Mouse (Mus musculus) limb, embryonic 11.5 days (tissue): ENCODE results near the gene Hsdl2. TPM values are rescaled to one million over a fixed set of nuclear protein-coding genes. Genes with fewer than 3 reads are reported as not detected.
A peak's percentile ranks its signal among the peaks of the same experiment; 100 is the strongest.
"Not testable (repeated sequence)": the region's sequence is repeated elsewhere in the genome, so short reads cannot be mapped to it uniquely, and the experiment has no call there.

ENCODE experiments used
- ATAC-seq: fragments of 200-750 bp; cut with Nextera tagmentation; 2 replicates; pipeline ENCODE4 v1.8.0; 2017; ENCODE audit warnings: low read depth; ENCODE audit not compliant: insufficient number of reproducible peaks, low FRiP score, low TSS enrichment
- DNase-seq: peaks from one replicate; pipeline ENCODE4 v3.0.0-alpha.2; 2015; ENCODE audit warnings: low spot score
- H3K27ac ChIP-seq: fragments of 300-500 bp; sonication (generic); replicated peaks from 2 replicates; pipeline ENCODE4 v1.5.1; 2014; ENCODE audit warnings: low read depth, mild to moderate bottlenecking, low read length
- H3K27me3 ChIP-seq: fragments of 300-500 bp; sonication (generic); 2 replicates; pipeline ENCODE4 v1.6.1; 2014; ENCODE audit warnings: mild to moderate bottlenecking, low read length, mixed read lengths; ENCODE audit not compliant: control insufficient read depth, insufficient read depth
- H3K36me3 ChIP-seq: fragments of 300-500 bp; sonication (generic); 2 replicates; pipeline ENCODE4 v1.6.1; 2014; ENCODE audit warnings: mild to moderate bottlenecking, low read length, moderate library complexity, mixed read lengths; ENCODE audit not compliant: control insufficient read depth, insufficient read depth
- H3K4me1 ChIP-seq: fragments of 300-500 bp; sonication (generic); 2 replicates; pipeline ENCODE4 v1.6.1; 2014; ENCODE audit warnings: low read length, mixed read lengths; ENCODE audit not compliant: control insufficient read depth, insufficient read depth
- H3K4me2 ChIP-seq: fragments of 300-500 bp; sonication (generic); 2 replicates; pipeline ENCODE4 v1.6.1; 2014; ENCODE audit warnings: low read depth, mild to moderate bottlenecking, moderate library complexity; ENCODE audit not compliant: severe bottlenecking
- H3K4me3 ChIP-seq: fragments of 300-500 bp; sonication (generic); 2 replicates; pipeline ENCODE4 v1.5.1; 2014; ENCODE audit warnings: low read depth, low read length
- H3K9ac ChIP-seq: fragments of 300-500 bp; sonication (generic); 2 replicates; pipeline ENCODE4 v1.6.1; 2014; ENCODE audit warnings: mild to moderate bottlenecking, low read length
- H3K9me3 ChIP-seq: fragments of 300-500 bp; sonication (generic); 2 replicates; pipeline ENCODE4 v1.6.1; 2016; ENCODE audit warnings: low read length; ENCODE audit not compliant: control insufficient read depth
- WGBS: fragments of 180-500 bp; shearing (Covaris S2); extraction: QIAGEN DNeasy Blood & Tissue Kit; methylation state at CpG from one replicate; pipeline ENCODE4 v1.1.7; 2014; 5-methylcytosine and 5-hydroxymethylcytosine counted together
- polyA plus RNA-seq: library from polyadenylated mRNA; unstranded; fragments of >200 nt; fragmentation: Nextera tagmentation; extraction: Ambion mirVana; gene quantifications from 2 replicates; pipeline ENCODE4 v1.2.1, GENCODE M21; 2014

The Hsdl2 gene
- polyA plus RNA-seq, 1 experiment from 2014 or later = 18.7 TPM

DNA sequence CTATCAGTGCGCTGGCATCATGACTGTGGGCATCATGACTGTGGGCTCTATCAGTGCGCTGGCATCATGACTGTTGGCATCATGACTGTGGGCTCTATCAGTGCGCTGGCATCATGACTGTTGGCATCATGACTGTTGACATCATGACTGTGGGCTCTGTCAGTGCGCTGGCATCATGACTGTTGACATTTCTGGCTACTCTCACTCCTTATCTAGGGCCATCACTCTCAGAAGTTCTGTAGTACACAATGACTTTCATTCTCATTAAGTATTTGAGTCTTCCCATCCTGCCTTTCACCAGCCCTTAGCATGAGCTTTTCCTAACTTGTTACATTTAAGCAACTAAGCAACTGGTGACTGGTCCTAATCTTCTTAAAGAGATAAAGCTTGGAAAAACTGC, 24.0 kb upstream of the Hsdl2 start:
- not testable (repeated sequence) for H3K9ac ChIP-seq, DNase-seq, ATAC-seq, H3K27me3 ChIP-seq, H3K4me1 ChIP-seq, H3K4me2 ChIP-seq, H3K36me3 ChIP-seq, H3K9me3 ChIP-seq, H3K4me3 ChIP-seq, H3K27ac ChIP-seq
- WGBS = 94% methylated on average over 4 of the region's 4 CpGs

DNA sequence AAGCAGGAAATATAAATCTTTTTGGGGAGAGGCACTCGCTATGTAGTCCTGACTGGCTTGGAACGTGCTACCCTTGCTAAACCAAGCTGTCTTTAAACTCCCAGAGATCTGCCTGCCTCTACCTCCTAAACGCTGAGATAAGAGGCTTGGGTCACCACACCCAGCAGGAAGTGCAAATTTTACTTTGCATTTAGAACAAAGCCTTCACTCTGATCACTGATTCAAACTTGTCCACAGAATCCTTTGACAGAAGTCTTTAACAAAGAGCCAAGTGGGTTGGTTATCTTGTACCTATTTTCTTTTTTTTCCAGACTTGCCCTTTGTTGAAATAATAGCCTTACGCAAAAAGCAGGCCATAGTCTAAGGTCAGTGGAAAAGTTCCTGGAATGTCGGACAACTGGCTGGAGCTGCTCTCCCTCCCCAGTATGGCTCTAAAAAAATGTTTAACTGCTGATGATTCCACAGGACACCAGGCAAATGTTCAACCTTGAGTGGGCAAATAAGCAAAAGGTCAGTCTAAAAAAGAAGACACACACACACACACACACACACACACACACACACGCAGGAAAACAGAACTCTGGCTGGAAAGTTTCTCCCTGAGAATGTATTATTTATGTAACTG, 23.2 kb upstream of the Hsdl2 start:
- H3K9ac ChIP-seq = no peak overlapping the region
- H3K4me1 ChIP-seq = no peaks in the 10 kb centered on the region
- no peak overlapping the region for H3K4me2 ChIP-seq
- no peaks in the 10 kb centered on the region for H3K9me3 ChIP-seq
- H3K27me3 ChIP-seq = no peaks in the 10 kb centered on the region
- no peak overlapping the region for H3K27ac ChIP-seq
- H3K36me3 ChIP-seq = no peaks in the 10 kb centered on the region
- no peak for DNase-seq
- WGBS = 80% methylated on average over 6 of the region's 6 CpGs
- no peak for ATAC-seq
- no peak overlapping the region for H3K4me3 ChIP-seq

DNA sequence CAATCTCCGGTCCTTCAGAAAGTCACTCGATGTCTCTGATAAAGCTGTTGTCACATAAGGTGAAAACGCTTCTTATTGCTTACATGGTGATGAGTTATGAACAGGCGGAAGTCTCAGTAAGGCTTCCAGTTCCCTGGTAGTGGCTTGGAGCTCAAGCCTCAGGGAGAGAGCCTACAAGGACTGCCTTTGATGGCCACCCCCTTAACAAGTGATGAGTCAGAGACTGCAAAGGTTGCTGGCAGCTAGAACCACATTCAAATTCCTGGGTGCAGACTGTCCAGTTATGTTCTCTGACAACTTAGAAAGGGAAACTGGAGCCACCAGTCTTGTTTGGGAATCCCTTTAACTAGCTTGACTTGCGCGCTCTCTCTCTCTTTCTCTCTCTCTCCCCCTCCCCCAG, 21.2 kb upstream of the Hsdl2 start:
- H3K4me3 ChIP-seq = no peak overlapping the region
- no peak overlapping the region for H3K4me2 ChIP-seq
- WGBS = 94% methylated on average over 6 of the region's 6 CpGs
- ATAC-seq = no peak; the same call in 1 of the 2 replicates
- H3K4me1 ChIP-seq = no peaks in the 10 kb centered on the region
- no peak overlapping the region for H3K27ac ChIP-seq
- no peaks in the 10 kb centered on the region for H3K9me3 ChIP-seq
- H3K36me3 ChIP-seq = no peaks in the 10 kb centered on the region
- H3K27me3 ChIP-seq = no peaks in the 10 kb centered on the region
- DNase-seq = no peak
- no peak overlapping the region for H3K9ac ChIP-seq

DNA sequence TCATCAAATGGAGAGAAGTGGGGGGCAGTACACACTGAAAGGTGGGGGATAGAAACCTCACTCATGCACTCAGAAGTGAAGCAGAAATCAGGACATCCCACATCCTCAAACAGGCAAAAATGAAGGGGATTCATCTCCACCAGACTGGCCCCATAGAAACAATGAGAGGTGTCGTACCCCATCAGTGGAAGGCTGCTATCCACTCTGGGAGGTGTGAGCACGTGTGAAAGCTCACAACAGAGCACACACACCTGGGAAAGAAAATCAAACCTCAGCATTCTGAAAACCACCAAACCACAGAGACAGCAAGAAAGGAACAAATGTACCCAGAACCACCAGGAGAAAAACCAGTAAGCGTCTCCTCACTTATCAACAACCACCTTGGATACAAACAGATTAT, 17.2 kb upstream of the Hsdl2 start:
- H3K4me2 ChIP-seq = no peak overlapping the region
- ATAC-seq (no peak), DNase-seq (no peak)
- H3K4me3 ChIP-seq = no peak overlapping the region
- H3K4me1 ChIP-seq = no peaks in the 10 kb centered on the region
- 83% methylated on average over 3 of the region's 3 CpGs for WGBS
- no peaks in the 10 kb centered on the region for H3K36me3 ChIP-seq
- H3K9me3 ChIP-seq = no peaks in the 10 kb centered on the region
- H3K27me3 ChIP-seq = no peaks in the 10 kb centered on the region
- no peak overlapping the region for H3K27ac ChIP-seq
- H3K9ac ChIP-seq = no peak overlapping the region

DNA sequence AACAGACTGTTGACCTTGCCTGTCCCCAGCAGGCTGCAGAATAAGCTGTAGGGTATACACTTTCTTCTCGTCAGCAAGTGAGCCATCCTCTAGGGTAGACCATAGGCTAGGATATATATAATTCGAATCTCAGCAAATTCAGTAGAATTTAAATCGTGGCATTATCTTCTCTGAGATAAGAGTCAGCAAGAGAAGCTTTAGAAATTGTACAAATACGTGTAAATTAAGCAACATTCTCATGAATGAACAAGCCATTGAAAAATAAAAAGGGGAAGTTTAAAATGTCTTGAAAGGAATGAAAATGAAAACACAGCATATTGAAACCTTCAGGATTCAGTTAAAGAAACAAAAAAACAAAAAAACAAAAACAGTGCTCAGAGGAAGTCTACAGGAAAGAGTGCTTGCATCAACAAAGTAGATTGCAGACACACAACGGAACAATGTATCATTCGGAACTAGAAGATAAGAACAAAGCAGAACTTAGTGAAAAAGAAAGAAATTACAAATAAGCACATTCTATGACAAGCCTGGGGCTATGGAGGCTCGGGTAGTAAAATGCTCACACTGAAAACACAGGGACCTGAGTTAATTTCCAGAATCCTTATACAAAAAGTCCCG, 15.7 kb upstream of the Hsdl2 start:
- Histone ChIP-seq H3K4me1 (no peaks in the 10 kb centered on the region), H3K27me3 (no peaks in the 10 kb centered on the region), H3K27ac (no peak overlapping the region), H3K4me2 (no peak overlapping the region), H3K4me3 (no peak overlapping the region), H3K36me3 (no peaks in the 10 kb centered on the region), H3K9me3 (no peaks in the 10 kb centered on the region), H3K9ac (no peak overlapping the region)
- WGBS = 81% methylated on average over 8 of the region's 8 CpGs
- no peak for DNase-seq
- no peak for ATAC-seq

DNA sequence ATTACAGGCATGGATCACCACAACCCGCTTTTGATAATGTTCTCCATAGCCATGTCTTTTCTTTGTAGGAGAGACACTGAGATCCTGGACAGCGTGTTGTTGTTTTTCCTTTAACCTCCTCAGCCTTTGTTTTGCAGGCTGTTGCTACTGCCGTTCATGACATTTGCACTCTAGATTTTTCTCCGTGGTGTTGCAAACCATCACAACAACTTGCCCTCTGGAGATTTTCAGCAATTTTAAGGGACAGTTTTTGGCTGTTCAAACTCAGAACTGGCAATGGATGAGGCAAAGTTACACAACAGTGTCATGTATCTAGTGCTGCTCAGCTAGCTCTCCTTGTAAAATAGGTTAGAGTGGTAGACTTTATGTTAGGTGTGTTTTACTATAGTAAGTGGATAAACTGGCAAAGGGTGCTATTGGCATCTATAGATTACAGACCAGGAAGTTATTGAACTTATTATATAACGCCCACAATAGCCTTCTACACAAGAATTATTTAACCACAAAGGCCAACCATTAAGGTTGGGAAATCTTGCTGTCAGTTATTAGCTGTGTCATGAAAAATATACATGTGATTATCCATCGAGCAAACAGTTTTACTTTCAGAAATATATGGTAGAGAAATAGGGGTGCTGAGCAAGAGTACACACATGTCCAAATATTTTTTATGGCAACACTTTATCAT, 13.6 kb upstream of the Hsdl2 start:
- Histone ChIP-seq H3K4me2 (no peak overlapping the region), H3K4me3 (no peak overlapping the region), H3K9me3 (no peaks in the 10 kb centered on the region), H3K9ac (no peak overlapping the region), H3K27ac (no peak overlapping the region), H3K27me3 (no peaks in the 10 kb centered on the region), H3K36me3 (no peaks in the 10 kb centered on the region), H3K4me1 (no peaks in the 10 kb centered on the region)
- WGBS = 84% methylated on average over 6 of the region's 6 CpGs
- DNase-seq (no peak), ATAC-seq (no peak)

DNA sequence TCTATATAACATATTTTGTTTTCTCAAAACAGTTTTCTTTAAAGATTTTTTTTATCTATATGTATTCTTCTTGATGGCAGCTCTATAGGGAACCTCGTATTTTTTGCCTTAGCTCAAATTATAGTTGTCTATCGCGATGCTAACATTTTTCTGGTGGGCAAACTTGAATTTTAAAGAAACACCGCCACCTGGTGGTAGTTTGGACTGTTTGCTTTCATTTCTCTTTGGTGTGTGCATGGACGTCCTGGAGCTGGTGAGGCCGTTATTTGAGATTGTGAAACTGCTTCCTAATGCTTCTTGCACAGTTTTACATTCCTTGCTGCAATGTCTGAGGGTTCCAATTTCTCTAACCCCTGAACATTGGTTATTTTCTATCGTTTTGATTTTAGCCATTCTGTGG, 11.8 kb upstream of the Hsdl2 start:
- H3K4me2 ChIP-seq = no peak overlapping the region
- H3K27ac ChIP-seq = no peak overlapping the region
- no peaks in the 10 kb centered on the region for H3K9me3 ChIP-seq
- no peaks in the 10 kb centered on the region for H3K36me3 ChIP-seq
- no peak overlapping the region for H3K9ac ChIP-seq
- H3K4me1 ChIP-seq = no peaks in the 10 kb centered on the region
- no peaks in the 10 kb centered on the region for H3K27me3 ChIP-seq
- ATAC-seq (no peak), DNase-seq (peak; percentile 83)
- H3K4me3 ChIP-seq = no peak overlapping the region
- 6% methylated on average over 7 of the region's 7 CpGs for WGBS

DNA sequence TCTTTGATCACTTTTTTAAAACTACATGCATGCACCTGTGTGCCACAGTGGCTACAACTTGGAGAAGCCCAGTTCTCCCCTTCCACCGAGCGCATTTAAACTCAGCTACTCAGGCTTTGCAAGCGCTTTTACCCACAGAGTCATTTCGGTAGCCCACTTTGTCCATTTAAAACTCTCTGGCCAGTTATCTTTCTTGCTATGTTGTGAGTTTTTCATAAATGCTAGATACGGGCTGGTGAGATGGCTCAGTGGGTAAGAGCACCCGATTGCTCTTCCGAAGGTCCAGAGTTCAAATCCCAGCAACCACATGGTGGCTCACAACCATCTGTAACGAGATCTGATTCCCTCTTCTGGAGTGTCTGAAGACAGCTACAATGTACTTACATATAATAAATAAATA, 10.8 kb upstream of the Hsdl2 start:
- H3K9me3 ChIP-seq, H3K4me3 ChIP-seq, H3K4me2 ChIP-seq, H3K36me3 ChIP-seq, H3K27ac ChIP-seq, DNase-seq, H3K9ac ChIP-seq, ATAC-seq, H3K4me1 ChIP-seq, H3K27me3 ChIP-seq: not testable (repeated sequence)
- WGBS = 94% methylated on average over 7 of the region's 8 CpGs
